Mouse (Mus musculus) brain, embryonic 14.5 days (tissue): ENCODE data around the gene Abhd5. TPM values are rescaled to one million over a fixed set of nuclear protein-coding genes. Genes with fewer than 3 reads are reported as not detected.

Experiments
- DNase-seq: peaks from one replicate; pipeline ENCODE4 v3.0.0-alpha.2; 2011; ENCODE audit warnings: low read depth
- CTCF ChIP-seq: fragments of 200-500 bp; IDR thresholded peaks from 2 replicates; pipeline ENCODE4 v1.5.1; 2012; ENCODE audit warnings: inconsistent platforms, mild to moderate bottlenecking, moderate library complexity, borderline replicate concordance; ENCODE audit not compliant: insufficient read depth, insufficient read length; ENCODE audit errors: extremely low read depth
- POLR2A ChIP-seq: fragments of 200-500 bp; IDR thresholded peaks from 2 replicates; pipeline ENCODE4 v1.6.1; 2012; ENCODE audit warnings: mild to moderate bottlenecking, inconsistent platforms, borderline replicate concordance; ENCODE audit not compliant: poor library complexity, insufficient read depth, insufficient read length, severe bottlenecking; ENCODE audit errors: extremely low read depth
- polyA plus RNA-seq: library from polyadenylated mRNA; depleted of rRNA; stranded (reverse); fragments of >200 nt; gene quantifications from 2 replicates; pipeline ENCODE4 v1.2.3, GENCODE M21; 2012; rRNA removed

The Abhd5 gene
- polyA plus RNA-seq, 1 experiment = 15.9 TPM

DNA sequence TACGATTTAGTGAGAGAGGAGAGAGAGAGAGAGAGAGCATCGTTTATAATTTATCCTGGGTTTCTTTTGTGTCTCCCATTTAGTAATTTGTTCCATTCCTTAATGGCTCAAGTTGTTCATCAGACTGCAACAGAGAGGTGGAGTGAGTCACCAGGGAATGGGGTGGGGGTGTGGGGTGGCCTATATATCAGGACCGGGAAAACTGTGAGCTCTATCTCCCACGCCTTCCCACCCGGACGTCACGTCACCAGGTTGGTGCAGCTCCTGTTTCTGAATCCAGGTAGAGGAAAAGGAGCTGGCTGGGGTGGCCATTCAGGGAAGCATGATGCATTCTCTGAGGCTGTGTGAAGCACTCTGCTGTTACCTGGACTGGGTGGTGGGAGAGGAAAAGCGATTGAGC is 70.5 kb downstream of the Abhd5 start:
- DNase-seq = no peak
- TF ChIP-seq POLR2A (no peak), CTCF (no peak)

DNA sequence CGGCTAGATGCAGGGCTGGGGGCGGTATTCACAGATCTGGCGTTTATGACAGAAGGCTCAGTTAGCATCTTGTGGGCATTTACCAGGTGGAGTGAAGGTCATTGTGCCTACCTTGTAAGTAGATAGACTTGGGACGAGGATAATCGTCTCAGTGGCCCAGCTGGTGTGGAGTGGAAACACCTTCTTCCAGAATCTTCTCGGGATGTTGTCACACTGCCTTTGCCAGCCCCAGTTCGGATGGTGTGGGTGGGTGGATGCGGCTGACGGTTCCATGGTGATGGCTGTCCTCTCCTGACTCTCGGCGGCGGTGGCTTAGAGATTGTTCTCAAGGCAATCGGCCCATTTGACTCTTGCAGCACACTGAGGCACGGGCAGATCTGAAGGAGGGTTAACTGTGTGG is 71.3 kb downstream of the Abhd5 start:
- TF ChIP-seq CTCF (no peak), POLR2A (no peak)
- DNase-seq = no peak

- TF ChIP-seq POLR2A (no peak), CTCF (peak; percentile 39; the same call in 1 of the 2 replicates)
- no peak for DNase-seq
Observed at GRCm38 (mm10) chr9:122423146-122423545, 71.7 kb downstream of the Abhd5 start.

DNA sequence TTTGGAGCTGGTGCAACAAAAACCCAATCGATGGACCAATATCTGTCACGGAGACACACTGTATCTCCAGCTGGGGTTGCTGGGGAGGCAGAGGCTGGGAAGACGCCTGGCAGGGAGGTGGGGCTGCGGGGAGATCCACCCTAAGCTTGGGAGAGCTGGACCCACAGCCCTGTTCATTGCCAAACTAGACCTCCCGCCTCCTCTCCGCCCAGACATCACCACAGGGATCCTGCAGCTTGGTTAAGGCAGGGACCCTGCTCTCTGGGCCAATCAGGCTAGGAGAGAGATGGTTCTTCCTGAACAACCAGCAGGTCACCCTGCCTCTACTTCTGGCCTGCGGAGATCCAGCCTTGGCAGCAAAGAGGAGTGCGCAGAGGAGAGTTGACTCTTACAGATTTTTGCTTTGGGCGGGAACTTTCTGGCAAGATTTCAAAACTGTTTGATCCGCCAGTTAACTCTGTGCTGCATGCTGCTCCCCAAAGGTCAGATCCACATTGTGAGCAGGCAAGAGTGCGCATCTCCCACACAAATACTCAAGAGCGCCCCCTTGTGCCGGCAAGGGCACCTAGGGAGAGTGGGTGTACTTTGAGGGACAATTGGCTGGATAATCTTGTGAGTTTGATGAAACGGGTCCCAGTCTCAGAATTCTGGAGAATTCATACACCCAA is 73.7 kb downstream of the Abhd5 start:
- no peak for TF ChIP-seq POLR2A
- peak; percentile 40; the same call in 1 of the 2 replicates for TF ChIP-seq CTCF
- no peak for DNase-seq

- DNase-seq = no peak
- TF ChIP-seq POLR2A (no peak), CTCF (no peak)
Observed at GRCm38 (mm10) chr9:122429058-122429649, 77.7 kb downstream of the Abhd5 start.

GRCm38 (mm10) chr9:122429685-122430084 is 78.3 kb downstream of the Abhd5 start:
- DNase-seq = no peak
- TF ChIP-seq CTCF = no peak
- no peak for TF ChIP-seq POLR2A

Other genes with a start within 250 kb of the Abhd5 start
- gene Snrk, start 234.3 kb upstream of the Abhd5 start, polyA plus RNA-seq = 59.8 and 80.6 TPM in 2 replicates
- 39.4 and 41.6 TPM in 2 replicates for gene Ano10, start 57.2 kb upstream of the Abhd5 start, polyA plus RNA-seq